Mouse (Mus musculus) forebrain, embryonic 12.5 days (tissue): ENCODE data around the gene Mta1. TPM values are rescaled to one million over a fixed set of nuclear protein-coding genes. Genes with fewer than 3 reads are reported as not detected.

Experiments used
- ATAC-seq: fragments of 200-750 bp; cut with Nextera tagmentation; 2 replicates; pipeline ENCODE4 v1.8.0; 2017; ENCODE audit warnings: moderate TSS enrichment; ENCODE audit not compliant: low FRiP score
- H3K27ac ChIP-seq: fragments of 300-500 bp; sonication (generic); 2 replicates; pipeline ENCODE4 v1.5.1; 2016; ENCODE audit warnings: mild to moderate bottlenecking
- H3K27me3 ChIP-seq: fragments of 300-500 bp; sonication (generic); 2 replicates; pipeline ENCODE4 v1.6.1; 2016; ENCODE audit warnings: mild to moderate bottlenecking
- H3K36me3 ChIP-seq: fragments of 300-500 bp; sonication (generic); replicated peaks from 2 replicates; pipeline ENCODE4 v1.6.1; 2016; ENCODE audit warnings: mild to moderate bottlenecking
- H3K4me1 ChIP-seq: fragments of 300-500 bp; sonication (generic); 2 replicates; pipeline ENCODE4 v1.6.1; 2016
- H3K4me2 ChIP-seq: fragments of 300-500 bp; sonication (generic); 2 replicates; pipeline ENCODE4 v1.6.1; 2016; ENCODE audit warnings: mild to moderate bottlenecking, moderate library complexity
- H3K4me3 ChIP-seq: fragments of 300-500 bp; sonication (generic); replicated peaks from 2 replicates; pipeline ENCODE4 v1.5.1; 2016; ENCODE audit warnings: mild to moderate bottlenecking
- H3K9ac ChIP-seq: fragments of 300-500 bp; sonication (generic); 2 replicates; pipeline ENCODE4 v1.6.1; 2016; ENCODE audit warnings: mild to moderate bottlenecking
- H3K9me3 ChIP-seq: fragments of 300-500 bp; sonication (generic); 2 replicates; pipeline ENCODE4 v1.6.1; 2016
- WGBS: fragments of 180-500 bp; shearing (Covaris S2); methylation state at CpG from one replicate; pipeline ENCODE4 v1.1.7; 2016; 5-methylcytosine and 5-hydroxymethylcytosine counted together
- polyA plus RNA-seq: library from polyadenylated mRNA; unstranded; fragments of >200 nt; fragmentation: Nextera tagmentation; extraction: Ambion mirVana; gene quantifications from 2 replicates; pipeline ENCODE4 v1.2.1, GENCODE M21; 2016

The Mta1 gene
- polyA plus RNA-seq, 1 experiment from 2014 or later: 22.7 TPM

- WGBS: 4% methylated on average over 32 of the region's 32 CpGs
- peak overlapping the region; percentile 67 for H3K4me3 ChIP-seq
- H3K9ac ChIP-seq: peak overlapping the region; percentile 44; the same call in 1 of the 2 replicates
- peaks cover 47% of the 10 kb centered on the region for H3K27me3 ChIP-seq
- H3K27ac ChIP-seq: no peak overlapping the region; the same call in 1 of the 2 replicates
- peaks cover 33% of the 10 kb centered on the region for H3K4me1 ChIP-seq
- H3K36me3 ChIP-seq: peaks cover 5% of the 10 kb centered on the region; the same call in 1 of the 2 replicates
- peak; percentile 7; the same call in 1 of the 2 replicates for ATAC-seq
- no peaks in the 10 kb centered on the region for H3K9me3 ChIP-seq
- peak overlapping the region; percentile 67 for H3K4me2 ChIP-seq
Measured at GRCm38 (mm10) chr12:113155076-113155771, 57.1 kb downstream of the Mta1 start.

- Histone ChIP-seq H3K4me2 (peak within 1 kb of the TSS; percentile 91), H3K4me3 (peak within 1 kb of the TSS; percentile 67), H3K27me3 (peaks cover 39% of the 10 kb centered on the region), H3K9ac (peak within 1 kb of the TSS; percentile 72), H3K27ac (peak within 1 kb of the TSS; percentile 42), H3K36me3 (peaks cover 5% of the 10 kb centered on the region), H3K9me3 (no peaks in the 10 kb centered on the region), H3K4me1 (peaks cover 33% of the 10 kb centered on the region)
- WGBS: under 1% methylated on average over 46 of the region's 46 CpGs
- ATAC-seq: peak; percentile 98
Measured at GRCm38 (mm10) chr12:113155887-113156539, 57.9 kb downstream of the Mta1 start, which contains the start of gene Tedc1. Gene Tedc1 (plus strand): TSS chr12:113156421.

- ATAC-seq: no peak
- under 1% methylated on average over 23 of the region's 23 CpGs for WGBS
- Histone ChIP-seq H3K9me3 (no peaks in the 10 kb centered on the region), H3K4me1 (peaks cover 31% of the 10 kb centered on the region), H3K27me3 (peaks cover 34% of the 10 kb centered on the region), H3K27ac (peak overlapping the region; percentile 42; the same call in 1 of the 2 replicates), H3K36me3 (peaks cover 8% of the 10 kb centered on the region), H3K4me3 (peak overlapping the region; percentile 67), H3K9ac (peak overlapping the region; percentile 72), H3K4me2 (peak overlapping the region; percentile 91)
Measured at GRCm38 (mm10) chr12:113156540-113156929, 58.5 kb downstream of the Mta1 start.

DNA sequence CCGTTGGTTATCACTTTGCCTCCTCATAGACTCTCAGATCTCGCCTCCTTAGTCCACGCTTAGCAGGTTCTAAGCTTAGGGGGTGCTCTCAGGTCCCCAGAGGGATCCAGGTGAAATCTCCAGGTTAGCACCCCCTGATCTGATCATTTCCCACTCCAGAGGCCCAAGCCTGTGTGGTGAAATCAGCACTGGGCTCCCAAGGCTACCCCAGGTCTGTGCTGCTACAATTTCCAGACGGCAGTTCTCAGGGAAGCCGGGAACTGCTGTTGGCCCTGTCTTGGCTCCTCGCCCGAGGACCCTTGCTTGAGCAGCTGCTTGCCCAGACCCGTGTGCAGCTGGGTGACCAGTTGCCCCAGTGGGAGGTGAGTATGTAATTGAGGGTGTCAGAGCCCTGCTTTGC is 58.9 kb downstream of the Mta1 start:
- Histone ChIP-seq H3K9ac (peak overlapping the region; percentile 72), H3K27ac (no peak overlapping the region), H3K4me2 (peak overlapping the region; percentile 91), H3K4me1 (peaks cover 26% of the 10 kb centered on the region), H3K9me3 (no peaks in the 10 kb centered on the region), H3K36me3 (peaks cover 13% of the 10 kb centered on the region), H3K4me3 (peak overlapping the region; percentile 67), H3K27me3 (peaks cover 29% of the 10 kb centered on the region)
- no peak for ATAC-seq
- 31% methylated on average over 8 of the region's 8 CpGs for WGBS

DNA sequence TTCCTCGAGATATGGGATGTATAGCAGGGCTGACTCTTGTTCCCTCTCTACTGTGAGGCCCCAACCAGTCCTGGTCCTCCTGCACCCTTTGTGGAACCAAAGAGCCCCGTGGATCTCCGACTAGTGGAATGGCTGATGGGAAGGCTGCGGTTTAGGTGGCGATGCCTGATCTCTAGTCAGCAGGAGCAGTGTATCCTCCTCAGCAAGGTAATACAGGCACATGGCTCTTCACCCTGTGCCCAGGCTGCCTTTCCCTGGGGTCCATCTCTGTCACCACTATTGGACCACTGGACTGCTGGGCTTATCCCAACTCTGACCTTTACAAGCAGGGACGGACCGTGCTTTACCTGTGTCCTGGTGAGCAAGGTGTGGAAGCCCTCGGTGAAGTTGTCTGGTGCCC is 59.4 kb downstream of the Mta1 start:
- peaks cover 22% of the 10 kb centered on the region for H3K4me1 ChIP-seq
- no peak for ATAC-seq
- peaks cover 18% of the 10 kb centered on the region for H3K36me3 ChIP-seq
- peak overlapping the region; percentile 72; the same call in 1 of the 2 replicates for H3K9ac ChIP-seq
- H3K4me3 ChIP-seq: peak overlapping the region; percentile 67
- H3K9me3 ChIP-seq: no peaks in the 10 kb centered on the region
- no peak overlapping the region for H3K27ac ChIP-seq
- peaks cover 24% of the 10 kb centered on the region for H3K27me3 ChIP-seq
- WGBS: 95% methylated on average over 8 of the region's 8 CpGs
- H3K4me2 ChIP-seq: peak overlapping the region; percentile 91

DNA sequence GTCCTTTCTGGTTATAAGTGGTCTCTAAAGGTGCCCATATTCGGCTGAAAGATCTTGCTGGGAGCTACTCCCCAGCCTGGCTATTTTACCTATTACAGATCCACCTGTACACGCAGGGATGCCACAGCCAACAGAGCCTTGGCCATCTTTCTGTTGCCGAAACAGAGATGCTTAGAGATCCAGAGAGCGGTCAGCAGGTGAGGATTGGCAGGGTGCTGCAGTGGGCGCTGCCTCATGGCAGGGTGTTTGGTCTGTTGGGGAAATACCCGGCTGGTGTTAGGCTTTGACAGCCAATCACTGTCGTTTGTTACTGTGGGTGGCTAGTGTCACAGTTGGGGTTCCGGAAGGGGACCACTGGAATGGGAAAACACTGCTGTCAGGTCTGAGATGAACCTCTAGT is 59.9 kb downstream of the Mta1 start:
- ATAC-seq: no peak
- 91% methylated on average over 8 of the region's 8 CpGs for WGBS
- Histone ChIP-seq H3K36me3 (peaks cover 23% of the 10 kb centered on the region), H3K4me1 (peaks cover 22% of the 10 kb centered on the region), H3K4me3 (no peak overlapping the region), H3K9ac (no peak overlapping the region), H3K27me3 (peaks cover 20% of the 10 kb centered on the region), H3K4me2 (no peak overlapping the region), H3K9me3 (no peaks in the 10 kb centered on the region), H3K27ac (no peak overlapping the region)

GRCm38 (mm10) chr12:113163561-113164006 is 65.5 kb downstream of the Mta1 start:
- no peak overlapping the region for H3K4me2 ChIP-seq
- peak; percentile 47; the same call in 1 of the 2 replicates for ATAC-seq
- H3K27me3 ChIP-seq: no peaks in the 10 kb centered on the region; the same call in 1 of the 2 replicates
- H3K9ac ChIP-seq: no peak overlapping the region
- WGBS: 75% methylated on average over 11 of the region's 11 CpGs
- no peak overlapping the region for H3K4me3 ChIP-seq
- H3K9me3 ChIP-seq: no peaks in the 10 kb centered on the region
- peaks cover 39% of the 10 kb centered on the region for H3K36me3 ChIP-seq
- peak overlapping the region; percentile 44 for H3K27ac ChIP-seq
- H3K4me1 ChIP-seq: peaks cover 3% of the 10 kb centered on the region; the same call in 1 of the 2 replicates

DNA sequence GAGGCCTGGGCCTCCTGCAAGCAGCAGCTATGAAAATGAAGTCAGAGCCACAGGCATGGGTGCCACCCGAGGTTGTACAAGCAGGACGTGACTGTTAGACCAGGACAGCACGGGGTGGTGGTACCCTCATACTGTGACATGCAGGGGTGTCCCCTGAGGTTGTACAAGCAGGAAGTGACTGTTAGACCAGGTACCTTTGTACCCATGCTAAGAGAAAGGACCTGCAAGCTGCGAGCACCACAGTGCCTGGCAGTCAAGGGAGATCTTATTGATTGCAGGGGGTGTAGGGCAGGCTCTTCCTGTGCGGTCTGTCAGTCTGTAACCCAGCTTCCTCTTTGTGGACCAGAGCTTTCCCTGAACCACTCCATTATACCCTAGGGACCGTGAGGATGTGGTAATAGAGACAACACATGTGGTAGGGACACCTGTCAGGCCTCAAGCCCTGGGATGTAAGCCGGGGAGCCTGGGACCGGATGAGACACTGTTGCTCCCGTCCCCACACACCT is 70.0 kb downstream of the Mta1 start:
- WGBS: 86% methylated on average over 9 of the region's 9 CpGs
- H3K9me3 ChIP-seq: no peaks in the 10 kb centered on the region
- no peak overlapping the region for H3K9ac ChIP-seq
- H3K4me3 ChIP-seq: no peak overlapping the region
- peaks cover 3% of the 10 kb centered on the region; the same call in 1 of the 2 replicates for H3K4me1 ChIP-seq
- no peaks in the 10 kb centered on the region; the same call in 1 of the 2 replicates for H3K27me3 ChIP-seq
- no peak for ATAC-seq
- no peak overlapping the region for H3K27ac ChIP-seq
- peaks cover 15% of the 10 kb centered on the region for H3K36me3 ChIP-seq
- H3K4me2 ChIP-seq: no peak overlapping the region

GRCm38 (mm10) chr12:113176960-113177725 is 79.1 kb downstream of the Mta1 start:
- no peak overlapping the region for H3K4me3 ChIP-seq

GRCm38 (mm10) chr12:113181020-113181419 is 82.9 kb downstream of the Mta1 start:
- Histone ChIP-seq H3K36me3 (no peaks in the 10 kb centered on the region), H3K4me3 (no peak overlapping the region), H3K27me3 (peaks cover 8% of the 10 kb centered on the region), H3K27ac (no peak overlapping the region), H3K9ac (no peak overlapping the region), H3K9me3 (no peaks in the 10 kb centered on the region), H3K4me1 (peaks cover 5% of the 10 kb centered on the region), H3K4me2 (no peak overlapping the region)
- no peak for ATAC-seq
- WGBS: 78% methylated on average over 4 of the region's 4 CpGs

More at GRCm38 (mm10) chr12:113176960-113177725, 79.1 kb downstream of the Mta1 start:
- 91% methylated on average over 17 of the region's 18 CpGs for WGBS
- Histone ChIP-seq H3K9ac (no peak overlapping the region), H3K27me3 (no peaks in the 10 kb centered on the region), H3K9me3 (no peaks in the 10 kb centered on the region), H3K27ac (no peak overlapping the region), H3K4me1 (no peaks in the 10 kb centered on the region), H3K36me3 (no peaks in the 10 kb centered on the region), H3K4me2 (no peak overlapping the region)
- ATAC-seq: no peak

GRCm38 (mm10) chr12:113184945-113185344 is 86.9 kb downstream of the Mta1 start:
- Histone ChIP-seq H3K9me3 (no peaks in the 10 kb centered on the region), H3K4me2 (peak overlapping the region; percentile 83; the same call in 1 of the 2 replicates), H3K27me3 (peaks cover 19% of the 10 kb centered on the region), H3K4me3 (no peak overlapping the region), H3K27ac (no peak overlapping the region), H3K36me3 (peaks cover 19% of the 10 kb centered on the region), H3K4me1 (peaks cover 26% of the 10 kb centered on the region), H3K9ac (no peak overlapping the region)
- no peak for ATAC-seq
- WGBS: 55% methylated on average over 5 of the region's 5 CpGs
